Mouse (Mus musculus) liver, adult 2 months (tissue): ENCODE data around the gene Gm281.

Source experiments
- CTCF ChIP-seq: fragments of 200-500 bp; IDR thresholded peaks from 2 replicates; pipeline ENCODE4 v1.5.1; 2011; ENCODE audit warnings: low read depth, low read length, control low read depth
- POLR2A ChIP-seq: fragments of 200-500 bp; IDR thresholded peaks from 2 replicates; pipeline ENCODE4 v1.6.1; 2011; ENCODE audit warnings: low read length, control low read depth; ENCODE audit not compliant: insufficient read depth; ENCODE audit errors: extremely low read depth

DNA sequence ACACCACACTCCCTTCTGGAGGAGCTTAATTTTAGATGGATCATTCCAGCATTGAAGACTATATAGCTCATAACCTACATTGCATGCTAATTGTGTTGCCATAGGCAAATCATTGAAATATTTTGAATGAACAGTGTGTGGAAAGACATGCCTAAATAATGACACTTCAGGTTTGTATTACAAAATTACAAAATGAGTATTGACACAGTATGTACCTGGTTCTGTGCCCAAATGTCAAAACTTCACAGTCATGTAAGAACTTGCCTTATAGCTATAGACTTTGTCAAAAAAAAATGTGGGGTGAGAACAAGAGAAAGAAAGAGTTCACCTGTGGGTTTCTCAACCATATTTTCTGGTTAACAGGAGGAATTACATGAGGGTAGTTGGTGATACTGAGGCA is 52.9 kb downstream of the Gm281 start:
- TF ChIP-seq CTCF (no peak), POLR2A (no peak)
